Mouse (Mus musculus) liver, embryonic 11.5 days (tissue): ENCODE measurements at regions not wholly inside any gene's neighbourhood (a gene's known extent, or its start where the extent isn't known, plus 50 kb on each side); places are given as distances from the start of the nearest gene placed in this dataset.

Experiments used
- ATAC-seq: fragments of 200-750 bp; cut with Nextera tagmentation; replicated peaks from 2 replicates; pipeline ENCODE4 v1.8.0; 2017; ENCODE audit warnings: moderate number of reproducible peaks, mild to moderate bottlenecking, moderate TSS enrichment, moderate library complexity; ENCODE audit not compliant: low FRiP score
- DNase-seq: peaks from one replicate; pipeline ENCODE4 v3.0.0-alpha.2; 2017; ENCODE audit warnings: low spot score
- H3K27ac ChIP-seq: fragments of 300-500 bp; sonication (generic); 2 replicates; pipeline ENCODE4 v1.5.1; 2014; ENCODE audit warnings: mild to moderate bottlenecking, low read depth, low read length, control low read depth
- H3K27me3 ChIP-seq: fragments of 300-500 bp; sonication (generic); replicated peaks from 2 replicates; pipeline ENCODE4 v1.6.1; 2014; ENCODE audit warnings: low read length, mixed read lengths; ENCODE audit not compliant: control insufficient read depth, insufficient read depth
- H3K36me3 ChIP-seq: fragments of 300-500 bp; sonication (generic); 2 replicates; pipeline ENCODE4 v1.6.1; 2014; ENCODE audit warnings: mild to moderate bottlenecking, low read length, moderate library complexity, mixed read lengths; ENCODE audit not compliant: control insufficient read depth, insufficient read depth
- H3K4me1 ChIP-seq: fragments of 300-500 bp; sonication (generic); replicated peaks from 2 replicates; pipeline ENCODE4 v1.6.1; 2014; ENCODE audit warnings: low read length, mixed read lengths; ENCODE audit not compliant: control insufficient read depth, insufficient read depth
- H3K4me2 ChIP-seq: fragments of 300-500 bp; sonication (generic); 2 replicates; pipeline ENCODE4 v1.6.1; 2014; ENCODE audit warnings: mild to moderate bottlenecking, control low read depth, moderate library complexity
- H3K4me3 ChIP-seq: fragments of 300-500 bp; sonication (generic); 2 replicates; pipeline ENCODE4 v1.5.1; 2014; ENCODE audit warnings: low read depth, low read length, control low read depth
- H3K9ac ChIP-seq: fragments of 300-500 bp; sonication (generic); 2 replicates; pipeline ENCODE4 v1.6.1; 2014; ENCODE audit warnings: low read depth, low read length, control low read depth
- H3K9me3 ChIP-seq: fragments of 300-500 bp; sonication (generic); 2 replicates; pipeline ENCODE4 v1.6.1; 2016; ENCODE audit warnings: low read length, inconsistent platforms, mixed read lengths; ENCODE audit not compliant: control insufficient read depth
- WGBS: fragments of 180-500 bp; shearing (Covaris S2); extraction: QIAGEN DNeasy Blood & Tissue Kit; methylation state at CpG from one replicate; pipeline ENCODE4 v1.1.7; 2014; 5-methylcytosine and 5-hydroxymethylcytosine counted together

DNA sequence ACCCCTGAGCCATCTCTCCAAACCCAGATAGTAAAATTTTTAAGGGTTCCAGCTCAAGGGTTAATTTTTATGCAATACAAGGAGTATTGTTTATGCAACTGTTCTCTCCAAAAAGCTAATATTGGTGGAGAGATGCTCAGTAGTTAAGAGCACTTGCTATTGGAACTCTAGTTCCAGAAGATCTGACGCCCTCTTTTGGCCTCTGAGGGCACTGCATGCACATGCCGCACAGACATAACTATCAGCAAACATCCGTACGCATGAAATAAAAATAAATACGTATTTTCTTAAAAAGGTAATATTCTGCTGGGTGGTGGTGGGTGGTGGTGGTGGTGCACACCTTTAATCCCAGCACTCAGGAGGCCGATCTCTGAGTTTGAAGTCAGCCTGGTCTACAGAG lies 112.1 kb upstream of the Tmpo start:
- ATAC-seq (no peak), DNase-seq (no peak)
- H3K36me3 ChIP-seq = no peaks in the 10 kb centered on the region
- H3K4me1 ChIP-seq = no peaks in the 10 kb centered on the region
- H3K27me3 ChIP-seq = no peaks in the 10 kb centered on the region
- WGBS = 85% methylated on average over 6 of the region's 6 CpGs
- no peak overlapping the region for H3K4me3 ChIP-seq
- no peak overlapping the region for H3K27ac ChIP-seq
- H3K9ac ChIP-seq = no peak overlapping the region
- no peak overlapping the region for H3K4me2 ChIP-seq
- H3K9me3 ChIP-seq = no peaks in the 10 kb centered on the region

DNA sequence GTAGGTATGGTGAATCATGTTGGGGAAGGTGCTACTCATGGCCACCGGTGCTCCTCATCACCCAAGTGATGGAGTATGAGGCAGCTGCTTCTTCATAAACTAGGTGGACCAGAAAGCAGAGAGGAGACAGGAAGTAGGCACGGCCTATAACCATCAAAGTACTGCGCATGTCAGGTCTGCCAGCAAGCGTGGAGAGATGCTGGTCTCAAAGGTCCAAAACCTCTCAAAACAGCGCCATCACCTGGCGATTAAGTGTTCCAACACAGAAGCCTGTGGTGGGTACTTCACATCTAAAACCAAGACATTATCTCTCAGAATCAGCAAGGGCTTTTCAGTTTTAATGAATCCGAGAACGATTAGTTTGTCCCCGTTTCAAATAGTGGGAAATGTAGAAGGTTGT lies 103.1 kb upstream of the Tmpo start:
- Histone ChIP-seq H3K27ac (no peak overlapping the region), H3K4me2 (no peak overlapping the region), H3K27me3 (no peaks in the 10 kb centered on the region), H3K36me3 (no peaks in the 10 kb centered on the region), H3K9ac (no peak overlapping the region), H3K9me3 (no peaks in the 10 kb centered on the region), H3K4me3 (no peak overlapping the region), H3K4me1 (no peaks in the 10 kb centered on the region)
- DNase-seq = no peak
- ATAC-seq = no peak
- 84% methylated on average over 9 of the region's 9 CpGs for WGBS

DNA sequence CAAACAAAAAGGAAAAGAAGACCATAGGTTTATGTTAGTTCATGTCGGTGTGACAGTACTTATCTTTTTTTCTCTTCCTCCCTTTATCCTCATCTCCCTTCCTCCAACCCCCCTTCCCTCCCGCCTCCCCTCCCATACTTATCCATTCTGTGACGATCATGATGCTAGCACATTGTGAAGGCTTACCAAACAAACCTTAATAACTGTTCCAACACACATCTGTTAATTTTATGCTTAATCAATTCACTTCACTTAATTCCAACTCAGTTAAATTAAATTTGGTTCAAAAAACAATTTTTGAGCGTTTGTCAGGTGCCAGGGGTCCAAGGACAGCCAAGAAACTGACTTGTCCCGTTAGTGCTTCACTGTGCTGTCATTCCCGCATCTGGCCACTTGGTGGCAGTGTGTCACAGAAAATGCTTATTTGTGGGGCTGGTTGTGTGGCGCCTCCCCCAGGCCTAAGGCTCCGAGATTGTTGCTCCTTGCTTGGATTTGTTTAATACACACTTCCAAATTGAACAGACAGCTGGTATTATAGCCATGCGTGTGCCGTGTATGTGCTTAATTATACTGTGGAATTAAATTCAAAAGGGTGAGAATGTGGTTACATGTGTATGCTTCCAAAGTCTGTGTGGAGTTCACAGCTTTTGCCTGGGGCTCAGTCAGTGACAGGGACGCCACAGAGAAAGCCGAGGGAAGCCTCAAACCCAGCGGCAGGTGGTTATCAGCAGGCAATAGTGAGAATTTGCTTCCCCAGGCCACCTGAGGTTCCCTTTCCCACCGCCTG lies 90.0 kb upstream of the Tmpo start:
- Histone ChIP-seq H3K27ac (no peak overlapping the region), H3K9me3 (no peaks in the 10 kb centered on the region), H3K27me3 (no peaks in the 10 kb centered on the region), H3K4me1 (no peaks in the 10 kb centered on the region), H3K36me3 (no peaks in the 10 kb centered on the region), H3K4me2 (peak overlapping the region; percentile 56), H3K4me3 (peak overlapping the region; percentile 2), H3K9ac (no peak overlapping the region)
- peak; percentile 72 for DNase-seq
- ATAC-seq = peak; percentile 66
- 11% methylated on average over 14 of the region's 14 CpGs for whole genome bisulfite sequencing

DNA sequence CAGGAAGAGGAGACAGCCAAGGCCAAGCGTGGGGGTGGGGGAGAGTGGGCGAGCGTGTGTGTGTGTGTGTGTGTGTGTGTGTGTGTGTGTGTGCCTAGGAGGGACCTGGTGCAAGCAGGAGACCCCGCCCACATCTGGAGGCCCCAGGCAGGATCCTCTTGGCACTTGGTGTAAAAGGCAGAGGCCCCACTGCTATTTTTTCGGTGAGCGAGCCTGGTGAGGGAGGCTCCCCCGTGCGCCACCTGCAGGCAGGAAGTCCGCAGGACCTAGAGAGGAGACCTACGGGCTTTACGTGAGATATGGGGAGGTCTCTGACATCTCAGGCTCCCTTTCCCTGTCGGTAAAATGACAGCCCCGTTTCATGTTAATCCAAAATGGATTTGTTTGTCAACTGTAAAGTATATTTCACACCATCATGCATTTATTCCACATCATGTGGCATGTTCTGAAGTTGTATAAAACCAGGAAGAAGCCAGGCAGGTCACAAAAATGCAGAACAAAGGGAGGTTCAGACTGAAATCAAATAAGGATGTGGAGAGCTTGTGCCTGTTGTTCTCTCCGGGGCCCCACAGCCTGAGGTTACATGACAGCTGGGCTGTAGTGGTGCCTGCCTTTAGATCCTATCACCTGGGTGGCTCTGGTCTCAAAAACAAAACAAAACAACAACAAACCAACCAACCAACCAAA lies 89.3 kb upstream of the Tmpo start:
- Histone ChIP-seq H3K36me3 (no peaks in the 10 kb centered on the region), H3K9me3 (no peaks in the 10 kb centered on the region), H3K4me1 (no peaks in the 10 kb centered on the region), H3K9ac (no peak overlapping the region), H3K27ac (no peak overlapping the region), H3K4me3 (peak overlapping the region; percentile 2), H3K4me2 (peak overlapping the region; percentile 56), H3K27me3 (no peaks in the 10 kb centered on the region)
- peak; percentile 89 for ATAC-seq
- WGBS = 10% methylated on average over 14 of the region's 14 CpGs
- DNase-seq = peak; percentile 77

DNA sequence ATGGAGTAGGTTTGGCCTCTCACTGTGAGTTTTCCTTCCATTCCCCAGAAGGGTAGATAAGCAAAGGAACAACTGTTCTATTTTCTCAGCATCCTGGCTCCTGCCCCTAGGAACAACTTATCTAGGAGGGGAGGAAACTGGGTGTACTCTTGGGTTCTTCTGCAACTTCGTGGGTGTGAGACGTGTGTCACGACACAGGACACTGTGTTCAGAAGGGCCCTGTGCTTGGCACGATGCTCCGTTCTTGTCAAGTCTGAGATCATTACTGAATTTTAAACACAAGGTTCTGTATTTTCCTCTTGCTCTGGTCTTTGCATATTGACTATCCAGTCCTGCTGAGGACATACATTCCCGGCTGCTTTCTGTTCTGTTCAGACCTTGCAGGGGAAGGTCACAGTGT lies 86.8 kb upstream of the Tmpo start:
- Histone ChIP-seq H3K27ac (no peak overlapping the region), H3K9ac (no peak overlapping the region), H3K4me3 (no peak overlapping the region), H3K4me1 (no peaks in the 10 kb centered on the region), H3K4me2 (no peak overlapping the region), H3K27me3 (no peaks in the 10 kb centered on the region), H3K9me3 (no peaks in the 10 kb centered on the region), H3K36me3 (no peaks in the 10 kb centered on the region)
- WGBS = 89% methylated on average over 6 of the region's 6 CpGs
- no peak for DNase-seq
- no peak for ATAC-seq

DNA sequence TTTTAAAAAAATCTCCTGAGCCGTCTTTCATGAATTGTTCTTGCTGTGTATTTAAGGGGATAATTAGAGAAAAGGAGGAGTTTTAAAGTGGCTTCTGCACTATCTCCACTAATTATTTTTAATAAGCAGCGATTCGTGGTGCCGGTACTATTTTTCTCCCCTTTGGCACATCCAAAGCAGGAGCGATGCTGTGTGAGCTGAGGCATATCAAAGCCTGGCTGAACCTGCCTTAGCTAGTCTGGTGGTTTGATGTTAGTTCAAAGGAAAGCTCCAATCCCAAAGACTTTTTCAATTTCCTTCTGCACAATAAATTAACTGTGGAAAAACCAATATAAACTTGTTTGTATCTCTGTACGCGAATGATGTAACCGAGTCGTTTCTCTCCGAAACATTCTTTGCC lies 79.3 kb upstream of the Tmpo start:
- WGBS = 92% methylated on average over 10 of the region's 10 CpGs
- DNase-seq (no peak), ATAC-seq (no peak)
- Histone ChIP-seq H3K27ac (no peak overlapping the region), H3K36me3 (no peaks in the 10 kb centered on the region), H3K4me3 (no peak overlapping the region), H3K9me3 (no peaks in the 10 kb centered on the region), H3K4me1 (no peaks in the 10 kb centered on the region), H3K9ac (no peak overlapping the region), H3K27me3 (no peaks in the 10 kb centered on the region), H3K4me2 (no peak overlapping the region)

DNA sequence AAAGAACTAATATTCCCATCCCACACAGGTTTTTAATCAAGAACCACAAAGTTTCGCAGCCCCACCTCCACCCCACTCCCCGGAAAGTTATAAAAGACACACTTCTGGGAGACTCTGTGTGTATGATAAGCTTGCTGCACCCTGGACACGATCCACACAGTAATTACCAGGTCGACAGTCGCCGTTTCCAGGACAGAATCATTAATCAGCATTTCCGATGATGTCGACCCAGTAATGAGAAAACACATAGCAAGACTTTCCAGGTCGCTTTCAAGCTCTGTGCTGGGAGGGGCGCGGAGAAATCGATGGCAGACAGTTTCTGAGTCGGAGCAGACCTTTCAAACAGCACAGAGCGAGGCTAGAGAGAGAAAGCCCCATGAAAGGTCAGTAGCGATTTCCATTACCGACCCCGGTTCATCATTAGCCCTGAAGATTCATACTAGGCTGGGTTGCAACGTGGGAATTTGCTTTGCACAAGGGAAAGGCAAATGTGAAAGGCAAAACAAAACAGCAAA lies 68.6 kb upstream of the Tmpo start:
- H3K4me2 ChIP-seq = no peak overlapping the region
- 60% methylated on average over 18 of the region's 18 CpGs for WGBS

DNA sequence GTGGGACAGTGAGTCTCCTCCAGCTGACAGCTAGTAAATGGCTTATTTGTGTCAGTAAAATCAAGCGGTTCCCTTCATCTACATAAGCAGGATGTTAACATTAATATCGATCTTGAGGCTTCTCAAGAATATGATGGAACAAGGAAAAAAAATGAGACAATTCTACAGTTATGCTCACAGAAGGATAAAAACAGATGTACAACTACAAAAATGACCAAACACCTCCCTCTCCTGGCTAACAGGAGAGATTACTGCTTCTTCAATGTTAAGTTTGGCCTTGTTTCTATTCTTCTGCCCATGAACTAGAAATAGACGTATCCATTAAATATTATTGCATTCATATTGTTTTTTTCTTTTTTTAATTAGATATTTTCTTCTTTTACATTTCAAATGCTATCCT lies 63.2 kb upstream of the Tmpo start:
- DNase-seq (no peak), ATAC-seq (no peak)
- Histone ChIP-seq H3K4me1 (no peaks in the 10 kb centered on the region), H3K36me3 (no peaks in the 10 kb centered on the region), H3K4me2 (no peak overlapping the region), H3K27me3 (no peaks in the 10 kb centered on the region), H3K4me3 (no peak overlapping the region), H3K9me3 (0 out of 2 replicates have a peak, but pooled peaks cover 3% of the 10 kb centered on the region), H3K9ac (no peak overlapping the region), H3K27ac (no peak overlapping the region)
- 79% methylated on average over 3 of the region's 3 CpGs for WGBS

More for the DNA sequence above, 68.6 kb upstream of the Tmpo start:
- DNase-seq (no peak), ATAC-seq (no peak)
- Histone ChIP-seq H3K4me1 (no peaks in the 10 kb centered on the region), H3K9me3 (0 out of 2 replicates have a peak, but pooled peaks cover 3% of the 10 kb centered on the region), H3K4me3 (no peak overlapping the region), H3K27ac (no peak overlapping the region), H3K36me3 (no peaks in the 10 kb centered on the region), H3K9ac (no peak overlapping the region), H3K27me3 (no peaks in the 10 kb centered on the region)
